Mouse (Mus musculus): ENCODE measurements around the gene D2hgdh.
"Not testable (repeated sequence)": the region's sequence is repeated elsewhere in the genome, so short reads cannot be mapped to it uniquely, and the experiment has no call there.

GRCm38 (mm10) chr1:93845766-93846366, 21.2 kb downstream of the D2hgdh start:
- not testable (repeated sequence) for TF ChIP-seq POLR2A (IDR thresholded peaks at IDR 0.05; ENCODE audit: control insufficient read depth in 1 of 2, insufficient read depth in 1 of 2, low read depth in 1 of 2, low read length in 2 of 2, poor library complexity in 1 of 2); ZKSCAN1 (IDR thresholded peaks at IDR 0.05; ENCODE audit: low read depth, low read length)

Measured in MEL (cell line).